Mouse (Mus musculus) A20 (cell line): ENCODE data around the gene Cdk14.
"Not testable (repeated sequence)": the region's sequence is repeated elsewhere in the genome, so short reads cannot be mapped to it uniquely, and the experiment has no call there.

Source experiments
- DNase-seq: peaks from one replicate; pipeline ENCODE4 v3.0.0-alpha.2; 2011; ENCODE audit warnings: low read depth, low spot score

Gene Cdk14

DNA sequence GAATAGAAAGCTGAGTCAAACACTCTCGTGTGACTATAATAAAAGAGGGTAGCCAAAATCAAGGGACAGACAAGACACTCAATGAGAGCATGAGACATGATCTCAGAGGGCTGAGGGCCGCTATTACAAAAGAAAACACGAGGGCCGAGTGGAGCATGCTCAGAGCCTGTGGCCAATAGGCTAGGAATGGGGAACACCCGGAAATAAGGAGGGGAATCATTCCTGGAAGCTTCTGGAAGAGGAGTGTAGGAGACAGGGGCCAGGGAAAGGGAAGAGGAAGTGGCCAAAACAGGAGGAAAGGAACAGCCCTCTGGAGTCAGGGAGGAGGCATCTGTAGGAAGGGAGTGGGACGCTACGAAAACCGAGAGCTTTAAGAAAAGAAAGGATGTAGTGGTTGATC is 52.6 kb downstream of the Cdk14 start:
- no peak for DNase-seq

DNA sequence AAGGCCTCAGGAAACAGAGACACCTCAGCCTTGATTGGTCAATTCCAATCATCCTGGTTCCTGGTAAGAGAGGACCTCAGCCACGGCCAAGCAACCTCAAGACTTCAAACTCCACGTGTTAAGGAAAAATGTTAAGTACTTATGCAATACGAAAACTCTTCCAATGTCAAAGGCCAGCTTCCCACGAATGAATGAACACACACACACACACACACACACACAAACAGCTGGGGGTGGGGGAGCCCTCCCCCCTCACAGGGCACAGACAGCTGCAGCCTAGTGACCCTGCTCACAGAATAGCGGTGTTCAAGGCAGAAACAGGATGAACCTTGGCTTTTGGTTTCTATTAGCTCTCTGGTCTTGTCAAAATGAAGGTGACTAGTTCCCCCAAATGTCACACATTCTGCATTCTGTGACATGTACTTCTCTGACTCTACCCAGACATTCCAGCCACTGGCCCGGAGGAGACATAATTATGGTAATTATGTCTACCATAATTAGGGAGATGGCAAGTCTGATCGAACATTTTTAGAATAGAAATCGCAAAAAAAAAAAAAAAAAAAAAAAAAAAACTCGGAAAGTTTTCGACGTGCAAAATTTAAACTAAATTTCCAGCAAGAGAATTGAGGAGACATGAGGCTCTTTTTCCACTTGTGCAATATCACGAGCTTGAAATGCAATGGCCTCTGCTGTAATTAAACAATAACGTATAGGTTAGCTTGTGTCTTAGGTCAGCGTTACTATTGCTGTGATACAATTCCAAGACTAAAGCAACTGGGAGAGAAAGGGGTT is 54.6 kb downstream of the Cdk14 start:
- no peak for DNase-seq

DNA sequence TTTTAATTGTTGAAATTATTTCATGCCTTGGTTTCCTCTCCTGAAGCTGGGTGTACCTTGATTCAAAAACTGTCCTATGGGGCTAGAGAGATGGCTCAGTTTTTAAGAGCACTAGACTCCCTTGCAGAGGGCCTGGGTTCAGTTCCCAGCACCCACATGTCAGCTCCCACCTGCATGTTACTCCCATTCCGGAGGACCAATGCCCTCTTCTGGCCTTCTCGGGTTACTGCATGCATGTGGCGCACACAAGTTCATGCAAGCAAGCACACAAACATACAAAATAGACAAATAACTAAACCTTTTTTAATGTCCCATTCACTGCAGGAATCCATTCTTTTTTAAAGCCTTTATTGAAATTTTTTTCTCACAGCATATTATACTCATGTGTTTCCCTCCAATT is 58.4 kb downstream of the Cdk14 start:
- DNase-seq: no peak

DNA sequence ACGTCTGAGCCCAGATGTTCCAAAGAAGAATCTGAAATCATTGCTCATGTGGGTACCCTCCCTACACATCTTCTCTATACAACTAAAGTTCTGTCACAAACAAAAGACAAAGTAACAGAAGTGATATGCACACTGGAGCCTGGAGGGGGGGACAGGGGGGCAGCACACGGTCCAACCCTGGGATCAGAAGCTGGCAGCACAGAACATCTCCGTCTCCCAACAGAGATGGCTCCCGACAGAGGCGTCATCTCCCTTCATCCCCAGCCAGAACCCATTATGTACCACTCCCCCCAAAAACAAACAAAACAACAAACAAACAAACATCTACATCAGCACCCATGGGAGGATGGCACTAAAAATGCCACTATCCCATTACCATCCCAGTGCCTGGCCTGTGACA is 59.8 kb downstream of the Cdk14 start:
- DNase-seq: no peak

DNA sequence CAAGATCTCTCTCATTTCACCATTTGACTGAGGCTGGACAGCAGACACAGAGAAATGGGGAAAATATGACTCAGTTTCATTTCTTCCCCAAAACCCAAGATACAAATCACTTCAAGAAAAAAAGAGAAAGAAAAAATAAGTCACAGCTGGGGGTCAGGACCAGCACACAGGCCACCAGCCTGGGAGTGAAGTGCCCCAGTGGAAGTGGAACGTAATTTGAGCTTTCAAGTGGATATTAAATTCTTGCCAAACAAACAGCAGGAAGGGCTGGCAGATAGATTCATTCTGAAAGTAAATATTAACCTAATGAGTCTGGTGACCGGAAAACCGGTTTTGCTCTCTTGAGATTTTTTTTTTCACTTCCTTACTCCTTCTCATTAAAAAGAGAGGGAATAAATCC is 60.2 kb downstream of the Cdk14 start:
- DNase-seq: peak; percentile 81

DNA sequence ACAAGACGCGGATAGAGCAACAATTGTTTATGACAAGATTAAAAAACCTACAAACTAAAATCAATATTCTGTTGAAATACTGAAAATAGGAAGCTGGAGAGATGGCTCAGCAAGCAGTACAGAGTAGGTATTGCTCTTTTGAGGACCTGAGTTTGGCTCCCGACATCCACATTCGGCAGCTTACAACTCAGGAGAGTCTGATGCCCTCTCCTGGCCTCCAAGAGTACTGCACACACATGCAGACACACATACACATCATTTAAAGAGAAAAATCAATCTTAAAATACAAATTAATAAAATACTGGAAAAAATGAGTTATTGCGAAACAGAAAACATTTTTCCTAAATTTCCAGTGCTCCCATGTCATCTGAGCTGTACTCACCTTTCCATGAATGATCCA is 60.7 kb downstream of the Cdk14 start:
- DNase-seq: peak; percentile 45

DNA sequence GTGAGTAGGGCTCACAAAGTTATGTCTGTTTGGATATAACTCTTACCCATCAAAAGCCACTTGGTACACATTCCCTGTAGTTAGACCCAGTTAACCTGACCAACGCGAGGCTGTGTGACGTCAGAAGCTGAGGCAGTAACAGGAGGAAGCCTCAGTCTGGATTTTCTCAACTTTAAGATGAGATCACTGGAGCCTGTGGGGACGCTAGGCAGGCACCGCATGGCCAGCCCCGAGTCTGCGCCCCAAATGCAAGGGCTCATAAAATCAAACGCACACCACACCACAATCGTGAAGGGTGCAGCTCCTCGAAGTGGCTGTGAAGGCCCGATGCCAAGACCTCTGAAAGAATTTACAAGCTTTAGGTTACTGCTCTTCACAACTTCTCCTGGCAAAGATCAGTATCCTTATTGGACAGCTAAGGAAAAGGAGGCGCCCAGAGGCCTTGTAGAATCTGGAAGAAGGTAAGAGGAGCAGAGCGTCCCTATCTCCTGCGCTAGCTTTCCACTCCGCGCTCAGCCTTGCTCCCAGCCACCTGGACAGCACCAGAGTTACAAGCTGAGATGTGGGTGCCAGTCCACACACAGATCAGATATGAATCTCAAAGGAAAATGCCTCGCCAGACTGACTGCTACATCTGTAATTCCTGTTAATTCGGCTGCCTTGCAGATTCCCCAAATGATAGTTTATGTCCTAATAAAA is 61.9 kb downstream of the Cdk14 start:
- no peak for DNase-seq

DNA sequence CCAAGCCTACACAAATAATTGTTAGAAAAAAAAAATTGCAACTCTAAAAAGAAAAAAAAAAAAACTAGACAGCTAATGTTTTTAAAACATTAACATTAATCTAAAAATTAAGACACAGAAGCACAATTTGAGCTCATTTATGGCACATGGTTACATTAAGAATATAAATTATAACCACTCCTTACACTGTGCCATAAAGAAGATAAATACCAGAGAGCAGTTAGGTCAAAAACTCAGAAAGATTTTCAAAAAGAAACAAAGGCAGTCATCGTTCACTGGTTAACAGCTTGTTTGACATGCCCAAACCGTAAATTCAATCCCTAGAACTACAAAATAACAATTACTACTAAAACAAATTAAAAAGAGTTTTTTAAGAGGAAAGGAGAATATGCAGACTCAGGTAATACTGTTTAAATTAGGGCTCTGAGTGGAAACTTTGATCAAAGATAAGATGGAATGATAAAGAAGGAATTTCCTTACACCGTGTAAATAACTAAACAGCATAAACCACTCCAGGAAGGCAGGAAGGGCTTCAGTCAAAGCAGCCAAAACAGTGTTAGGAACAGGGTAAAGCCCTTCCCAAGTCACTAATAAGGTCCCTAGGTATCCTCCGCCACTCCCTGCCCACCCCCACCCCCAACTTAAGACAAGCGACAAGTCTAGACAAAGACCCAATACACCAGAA is 65.3 kb downstream of the Cdk14 start:
- no peak for DNase-seq

DNA sequence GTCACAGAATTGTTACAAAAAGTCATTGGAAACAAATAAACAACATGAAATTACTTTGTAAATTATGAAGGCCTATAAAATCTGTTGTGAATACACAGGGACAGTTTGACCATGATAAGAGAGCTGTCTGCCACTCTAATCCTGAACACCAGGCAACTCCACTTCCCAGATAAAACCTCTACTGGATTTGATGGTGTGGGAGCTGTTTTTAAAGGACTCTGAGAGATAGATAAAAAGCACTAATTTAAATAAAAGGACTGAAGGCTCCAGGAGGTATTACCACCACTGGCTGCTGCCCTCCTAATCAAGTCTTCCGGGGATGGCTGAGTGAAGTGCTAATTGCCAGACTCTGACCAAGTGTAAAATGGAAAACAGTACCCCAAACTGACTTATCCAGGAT is 66.2 kb downstream of the Cdk14 start:
- no peak for DNase-seq

DNA sequence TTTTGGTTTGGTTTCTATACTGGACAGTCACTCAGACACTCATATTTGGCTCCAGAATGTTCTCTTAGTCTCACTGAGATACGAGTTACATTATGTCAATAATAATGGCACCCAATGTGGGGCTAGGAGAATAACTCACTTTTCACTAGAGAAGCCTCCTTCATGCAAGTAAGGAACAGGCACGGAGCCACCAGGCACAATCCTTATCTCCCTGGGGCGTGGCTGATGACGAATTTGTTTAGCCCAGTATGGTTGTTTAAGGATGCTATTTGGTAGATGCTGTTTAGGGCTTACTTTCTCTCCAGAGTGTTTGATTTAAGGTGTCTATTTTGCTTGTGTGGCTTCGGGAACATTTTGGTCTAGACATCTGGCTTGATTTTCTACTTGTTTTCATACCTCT is 75.5 kb downstream of the Cdk14 start:
- DNase-seq: no peak

DNA sequence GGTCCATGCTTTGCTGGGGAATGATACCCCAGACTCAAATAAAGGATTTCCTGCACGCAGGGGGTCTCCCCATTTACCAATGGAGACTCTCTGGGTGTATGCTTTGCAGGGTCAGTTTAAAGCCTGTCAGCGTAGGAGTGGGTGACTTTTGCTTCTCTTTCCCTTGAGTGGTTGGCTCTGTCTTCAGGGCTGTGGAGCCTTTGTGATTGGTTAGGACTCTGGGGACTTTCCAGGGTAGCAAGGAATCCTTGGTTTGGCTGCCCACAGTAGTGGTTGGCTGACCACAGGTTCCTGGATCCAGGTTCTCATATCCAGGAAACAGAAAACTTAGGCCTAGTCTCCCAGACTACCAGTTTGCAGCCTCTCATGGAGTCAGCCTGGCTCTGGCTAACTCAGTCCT is 76.4 kb downstream of the Cdk14 start:
- no peak for DNase-seq

DNA sequence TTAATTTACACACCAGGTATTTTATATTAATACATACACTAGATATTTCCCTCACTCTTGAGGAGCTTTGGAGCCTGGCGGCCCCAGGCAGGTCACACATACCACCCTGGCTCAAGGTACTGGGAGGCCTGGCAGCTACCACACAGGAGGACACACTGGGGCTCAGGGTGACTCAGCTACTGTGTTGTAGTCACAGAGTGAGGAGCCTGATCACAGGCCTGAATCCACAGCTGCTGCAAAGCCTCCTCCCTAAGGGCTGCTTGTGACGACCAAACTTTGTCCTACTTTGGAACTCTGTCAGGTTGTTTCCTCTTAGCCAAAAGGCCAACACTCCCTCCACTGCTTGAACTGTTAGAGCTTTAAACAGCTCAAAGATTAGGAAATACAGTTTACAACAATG is 76.8 kb downstream of the Cdk14 start:
- DNase-seq: no peak

DNA sequence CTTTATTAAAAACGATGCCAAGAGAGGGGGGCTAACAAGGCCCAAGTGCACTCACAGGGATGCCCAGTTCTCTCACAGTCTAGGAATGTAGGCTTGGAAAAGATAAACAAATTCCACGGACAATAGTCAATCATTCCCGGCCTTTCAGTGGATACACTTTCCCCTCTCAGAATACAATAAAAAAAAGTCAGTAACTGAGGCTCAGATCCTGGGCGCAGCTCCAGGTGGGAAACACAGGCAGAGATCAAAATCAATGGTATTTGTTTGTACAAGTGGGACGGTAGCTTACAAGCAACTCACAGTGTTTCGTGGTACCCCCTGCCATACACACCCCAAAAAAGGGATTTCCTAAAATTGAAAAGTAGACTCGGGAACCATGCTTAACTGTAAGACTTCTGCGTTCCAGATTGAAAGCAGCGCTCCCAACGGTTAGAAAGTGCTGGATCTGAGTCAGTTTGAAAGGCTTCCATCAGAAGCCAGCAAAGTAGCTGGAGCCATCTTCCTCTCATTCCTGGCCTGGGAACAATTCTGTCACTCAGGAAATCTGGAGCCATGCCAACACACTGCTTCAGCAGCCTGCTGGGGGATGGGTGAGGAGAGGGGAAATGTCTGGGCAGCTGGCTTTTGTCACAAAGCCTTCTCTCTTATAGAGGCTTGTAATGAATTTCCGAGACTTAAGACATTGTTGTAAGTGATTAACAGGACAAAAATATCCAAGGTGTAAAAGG is 77.5 kb downstream of the Cdk14 start:
- no peak for DNase-seq

DNA sequence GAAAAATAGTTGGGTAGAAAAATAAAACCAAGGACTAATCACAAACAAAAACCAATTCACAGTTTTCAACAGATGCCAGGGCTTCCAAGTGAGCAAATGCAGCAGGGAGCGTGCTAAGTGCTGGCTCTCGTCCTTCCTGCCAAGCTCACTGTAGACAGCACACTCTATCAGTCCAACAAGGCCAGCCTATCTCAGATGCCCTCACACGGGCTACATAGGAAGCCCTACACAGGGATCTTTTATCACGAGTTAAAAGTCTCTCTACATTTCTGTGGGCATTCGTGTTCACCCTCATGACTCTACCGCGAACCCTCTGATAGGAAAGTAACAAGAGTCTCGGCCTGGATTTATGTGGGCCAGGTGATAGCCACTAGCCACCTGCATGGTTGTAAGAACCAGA is 78.5 kb downstream of the Cdk14 start:
- no peak for DNase-seq

DNA sequence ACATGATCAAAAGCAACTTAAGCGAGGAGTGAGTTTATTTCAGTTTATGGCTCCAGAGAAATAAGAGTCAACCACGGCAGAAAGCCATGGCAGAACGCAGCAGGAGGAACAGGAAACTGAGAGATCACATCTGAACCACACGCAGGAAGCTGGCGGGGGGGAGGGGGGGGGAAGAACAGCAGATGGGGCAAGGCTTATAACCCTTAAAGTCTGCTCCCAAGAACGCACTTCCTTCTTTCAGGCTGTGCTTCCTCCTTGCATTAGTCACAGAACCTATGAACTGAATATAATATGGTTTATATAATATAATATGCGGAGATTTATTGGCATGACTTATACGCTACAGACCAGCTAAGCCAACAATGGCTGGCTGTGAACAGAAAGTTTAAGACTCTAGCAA is 86.2 kb downstream of the Cdk14 start:
- DNase-seq: no peak

DNA sequence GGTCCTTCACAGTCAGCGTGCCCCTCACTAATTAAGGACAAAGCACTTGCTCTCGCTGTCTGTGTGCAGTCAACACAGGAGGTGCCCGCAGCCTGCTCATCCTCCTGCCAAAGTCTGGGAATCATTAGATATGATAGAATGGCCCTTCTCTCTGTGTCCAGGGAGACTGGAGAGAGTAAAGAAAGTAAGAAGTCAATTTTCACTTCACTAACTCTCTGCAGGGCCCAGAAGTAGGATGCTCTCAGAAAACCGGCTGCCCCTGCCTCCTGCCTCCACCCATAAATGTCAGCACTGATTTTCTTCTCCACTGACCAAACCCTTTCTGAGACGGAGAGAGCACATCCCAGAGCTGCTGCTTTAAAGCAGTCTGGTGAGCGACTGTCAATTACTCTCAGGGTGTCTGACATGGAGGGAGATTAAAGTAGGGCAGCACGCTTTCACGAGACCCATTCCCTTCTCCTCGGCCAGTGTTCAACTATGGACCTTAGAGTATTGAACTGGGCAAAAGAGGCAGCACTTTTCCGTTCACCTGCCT is 89.1 kb downstream of the Cdk14 start:
- no peak for DNase-seq

DNA sequence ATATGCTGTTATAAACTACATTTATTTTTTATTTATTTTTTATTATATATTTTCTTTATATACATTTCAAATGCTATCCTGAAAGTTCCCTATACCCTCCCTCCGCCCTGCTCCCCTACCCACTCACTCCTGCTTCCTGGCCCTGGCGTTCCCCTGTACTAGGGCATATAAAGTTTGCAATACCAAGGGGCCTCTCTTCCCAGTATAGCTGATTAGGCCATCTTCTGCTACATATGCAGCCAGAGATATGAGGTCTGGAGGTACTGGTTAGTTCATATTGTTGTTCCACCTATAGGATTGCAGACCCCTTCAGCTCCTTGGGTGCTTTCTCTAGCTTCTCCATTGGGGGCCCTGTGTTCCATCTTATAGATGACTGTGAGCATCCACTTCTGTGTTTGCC is 91.1 kb downstream of the Cdk14 start:
- DNase-seq: not testable (repeated sequence)

DNA sequence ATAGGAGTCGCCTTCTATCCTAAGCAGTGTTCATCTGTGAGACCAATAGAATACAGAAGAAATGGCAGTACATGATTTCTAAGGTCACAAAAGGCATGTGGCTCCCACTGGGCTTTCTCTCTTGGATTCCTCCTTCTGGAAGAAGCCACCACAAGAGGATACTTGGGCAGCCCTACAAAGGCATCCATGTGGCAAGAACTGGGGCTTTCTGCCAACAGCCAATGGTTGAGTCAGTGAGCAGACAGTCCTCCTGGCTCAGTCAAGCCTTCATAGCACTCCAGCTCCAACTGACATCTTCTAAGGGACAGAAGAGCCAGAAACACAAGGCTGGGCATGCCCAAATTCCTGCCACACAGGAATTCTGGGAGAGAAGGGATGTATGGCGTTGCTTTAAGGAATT is 93.4 kb downstream of the Cdk14 start:
- no peak for DNase-seq

DNA sequence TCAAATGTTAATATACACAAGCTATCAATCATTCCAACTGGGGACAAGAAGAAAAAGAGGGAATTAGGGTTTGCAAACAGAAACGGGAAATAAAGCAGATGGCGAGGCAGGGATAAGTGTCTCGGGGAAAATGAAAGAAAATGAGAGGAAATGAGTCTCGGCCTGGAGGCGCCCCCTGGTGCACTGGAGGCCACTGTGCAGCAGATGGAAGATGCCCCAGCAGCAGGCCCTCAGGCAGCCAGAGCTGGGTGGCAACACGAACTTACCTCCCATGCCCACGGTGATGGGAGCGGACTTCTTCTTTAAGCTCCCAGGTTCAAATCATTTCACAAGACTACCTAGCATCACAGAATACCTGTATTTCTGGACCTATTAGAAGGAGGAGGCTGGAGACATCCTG is 97.4 kb downstream of the Cdk14 start:
- no peak for DNase-seq

DNA sequence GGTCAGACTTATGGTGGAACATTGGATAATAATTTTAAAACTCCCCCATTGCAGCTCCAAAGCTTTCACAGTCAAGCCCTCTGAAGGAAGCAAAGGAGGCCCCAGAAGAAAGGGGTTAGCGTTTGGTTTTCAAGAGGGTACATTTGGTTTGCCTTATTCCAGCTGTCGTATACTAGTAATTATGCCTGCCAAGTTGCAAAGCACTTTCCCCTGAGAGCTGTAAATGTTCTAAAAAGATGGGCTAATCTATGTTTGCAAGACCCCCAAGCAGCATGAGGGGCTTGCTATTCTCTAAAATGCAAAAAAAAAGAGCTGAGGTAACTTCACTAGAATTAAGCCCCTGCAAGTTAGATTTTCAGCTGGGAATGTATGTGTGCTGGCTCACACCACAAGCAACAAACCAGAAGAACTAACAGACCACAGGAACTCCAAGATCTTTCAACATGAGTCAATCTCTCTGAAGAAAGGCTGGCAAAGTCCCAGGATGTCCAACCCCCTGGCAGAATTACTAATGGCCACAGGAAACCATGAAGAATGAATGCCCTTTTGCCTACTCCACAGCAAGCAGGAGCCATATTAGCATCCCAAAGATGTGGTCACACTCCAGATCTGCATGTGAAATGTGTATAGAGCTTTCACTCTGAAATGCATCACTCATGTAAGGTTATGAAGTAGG is 99.5 kb downstream of the Cdk14 start:
- DNase-seq: no peak

DNA sequence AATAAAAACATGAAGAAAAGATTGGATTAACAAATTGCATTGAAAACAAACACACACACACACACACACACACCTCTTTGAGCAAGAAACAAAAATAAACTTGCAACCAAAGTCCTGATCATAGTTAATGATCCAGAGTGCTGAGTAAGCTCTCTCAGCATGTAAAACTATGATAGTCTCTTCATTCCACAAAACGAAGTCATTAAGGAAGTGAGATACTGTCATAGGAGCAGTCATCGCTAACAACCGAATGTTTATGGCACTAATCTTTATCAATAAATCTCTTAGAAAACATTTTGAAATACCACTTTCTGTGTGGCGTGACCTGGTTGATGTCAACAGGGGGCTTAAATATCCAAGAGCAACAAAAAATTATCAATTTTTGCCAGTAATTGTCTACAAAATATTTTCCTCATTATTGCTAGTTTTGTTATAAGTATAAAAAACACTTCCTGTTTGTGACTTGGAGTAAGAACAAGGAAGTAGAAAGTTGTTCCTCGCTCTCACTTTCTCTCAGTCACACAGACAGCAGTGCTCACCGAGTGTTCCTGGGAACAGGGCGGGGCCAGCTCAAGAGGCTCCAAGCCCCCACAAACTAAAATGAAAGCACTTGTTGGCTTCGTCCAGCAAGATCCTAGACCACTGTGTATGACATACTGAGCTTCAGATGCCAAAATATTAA is 100.1 kb downstream of the Cdk14 start:
- peak; percentile 27 for DNase-seq
